Mouse (Mus musculus) liver, embryonic 16.5 days (tissue): ENCODE data around the gene Adora3. TPM values are rescaled to one million over a fixed set of nuclear protein-coding genes. Genes with fewer than 3 reads are reported as not detected.
A peak's percentile ranks its signal among the peaks of the same experiment; 100 is the strongest.

ENCODE experiments used
- ATAC-seq: fragments of 200-750 bp; cut with Nextera tagmentation; 2 replicates; pipeline ENCODE4 v1.8.0; 2017; ENCODE audit warnings: low read depth, mild to moderate bottlenecking, moderate number of reproducible peaks, moderate library complexity
- H3K27ac ChIP-seq: fragments of 300-500 bp; sonication (generic); 2 replicates; pipeline ENCODE4 v1.5.1; 2014; ENCODE audit warnings: mild to moderate bottlenecking, low read length
- H3K27me3 ChIP-seq: fragments of 300-500 bp; sonication (generic); 2 replicates; pipeline ENCODE4 v1.6.1; 2014; ENCODE audit warnings: low read depth, low read length, mixed read lengths; ENCODE audit not compliant: control insufficient read depth, insufficient read depth
- H3K36me3 ChIP-seq: fragments of 300-500 bp; sonication (generic); 2 replicates; pipeline ENCODE4 v1.6.1; 2014; ENCODE audit warnings: mild to moderate bottlenecking; ENCODE audit not compliant: control insufficient read depth, insufficient read depth
- H3K4me1 ChIP-seq: fragments of 300-500 bp; sonication (generic); 2 replicates; pipeline ENCODE4 v1.6.1; 2014; ENCODE audit warnings: low read depth, low read length, mixed read lengths; ENCODE audit not compliant: control insufficient read depth
- H3K4me2 ChIP-seq: fragments of 300-500 bp; sonication (generic); 2 replicates; pipeline ENCODE4 v1.6.1; 2014; ENCODE audit warnings: low read depth, low read length, mixed read lengths
- H3K4me3 ChIP-seq: fragments of 300-500 bp; sonication (generic); 2 replicates; pipeline ENCODE4 v1.5.1; 2014; ENCODE audit warnings: low read depth, mild to moderate bottlenecking, low read length
- H3K9ac ChIP-seq: fragments of 300-500 bp; sonication (generic); 2 replicates; pipeline ENCODE4 v1.6.1; 2014; ENCODE audit warnings: low read depth, low read length
- H3K9me3 ChIP-seq: fragments of 300-500 bp; sonication (generic); replicated peaks from 2 replicates; pipeline ENCODE4 v1.6.1; 2016; ENCODE audit warnings: low read length; ENCODE audit not compliant: control insufficient read depth
- WGBS: fragments of 180-500 bp; shearing (Covaris S2); extraction: QIAGEN DNeasy Blood & Tissue Kit; methylation state at CpG from one replicate; pipeline ENCODE4 v1.1.7; 2014; ENCODE audit not compliant: insufficient replicate concordance; 5-methylcytosine and 5-hydroxymethylcytosine counted together
- polyA plus RNA-seq: library from polyadenylated mRNA; unstranded; fragments of >200 nt; fragmentation: Nextera tagmentation; extraction: Ambion mirVana; gene quantifications from 2 replicates; pipeline ENCODE4 v1.2.1, GENCODE M21; 2015

Adora3 gene
- polyA plus RNA-seq, 1 experiment from 2014 or later: 0.77 TPM

- no peaks in the 10 kb centered on the region for H3K9me3 ChIP-seq
- no peaks in the 10 kb centered on the region; the same call in 1 of the 2 replicates for H3K27me3 ChIP-seq
- H3K9ac ChIP-seq: 0 out of 2 replicates have a peak overlapping the region, but pooled peaks have one; percentile 2
- ATAC-seq: peak; percentile 67
- H3K4me3 ChIP-seq: 0 out of 2 replicates have a peak overlapping the region, but pooled peaks have one; percentile 10
- peaks cover 23% of the 10 kb centered on the region for H3K4me1 ChIP-seq
- 14% methylated on average over 23 of the region's 23 CpGs for WGBS
- no peaks in the 10 kb centered on the region for H3K36me3 ChIP-seq
- peak overlapping the region; percentile 71 for H3K27ac ChIP-seq
- peak overlapping the region; percentile 42 for H3K4me2 ChIP-seq
Measured at GRCm38 (mm10) chr3:105894601-105895592, 24.2 kb downstream of the Adora3 start.

DNA sequence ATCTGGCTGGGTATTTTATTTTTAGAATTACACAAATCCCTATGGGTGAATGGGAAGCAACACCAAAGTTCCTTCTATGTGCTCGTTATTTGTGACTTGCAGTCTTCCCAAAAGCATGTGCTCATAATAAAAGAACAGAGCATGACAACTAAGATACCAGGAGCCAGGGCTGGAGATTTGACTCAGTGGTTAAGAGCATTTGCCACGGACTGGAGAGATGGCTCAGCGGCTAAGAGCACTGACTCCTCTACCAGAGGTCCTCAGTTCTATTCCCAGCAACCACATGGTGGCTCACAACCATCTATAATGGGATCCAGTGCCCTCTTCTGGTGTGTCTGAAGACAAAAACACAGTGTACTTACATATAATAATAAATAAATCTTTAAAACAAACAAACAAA, 26.2 kb downstream of the Adora3 start:
- H3K4me1 ChIP-seq: peaks cover 23% of the 10 kb centered on the region
- H3K27me3 ChIP-seq: no peaks in the 10 kb centered on the region; the same call in 1 of the 2 replicates
- no peak for ATAC-seq
- no peaks in the 10 kb centered on the region for H3K9me3 ChIP-seq
- 73% methylated on average over 3 of the region's 3 CpGs for WGBS
- no peak overlapping the region for H3K4me2 ChIP-seq
- no peaks in the 10 kb centered on the region for H3K36me3 ChIP-seq
- no peak overlapping the region for H3K27ac ChIP-seq
- H3K9ac ChIP-seq: no peak overlapping the region
- H3K4me3 ChIP-seq: no peak overlapping the region

DNA sequence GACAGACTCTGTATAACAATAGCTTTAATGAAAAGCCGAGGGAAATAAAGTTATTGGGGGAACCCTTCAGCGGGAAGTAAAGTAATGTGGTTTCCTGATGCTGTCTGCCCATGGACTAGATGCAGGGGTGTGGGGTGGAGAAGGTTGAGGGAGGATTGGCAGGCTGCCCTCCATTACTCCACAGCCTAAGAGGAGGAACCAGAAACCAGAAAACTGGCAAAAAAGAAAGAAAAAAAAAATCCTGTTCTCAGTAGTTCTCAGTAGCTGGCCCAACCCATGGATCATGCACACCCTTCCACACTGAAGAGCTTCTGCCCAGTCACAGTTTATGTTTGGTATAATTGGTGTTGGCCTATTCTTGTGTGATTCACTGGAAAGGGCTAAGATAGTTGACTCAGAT, 27.7 kb downstream of the Adora3 start:
- peaks cover 12% of the 10 kb centered on the region for H3K4me1 ChIP-seq
- WGBS: 24% methylated on average over 2 of the region's 2 CpGs
- H3K36me3 ChIP-seq: no peaks in the 10 kb centered on the region
- no peak overlapping the region for H3K27ac ChIP-seq
- H3K4me2 ChIP-seq: no peak overlapping the region
- ATAC-seq: no peak
- no peaks in the 10 kb centered on the region; the same call in 1 of the 2 replicates for H3K27me3 ChIP-seq
- no peak overlapping the region for H3K4me3 ChIP-seq
- H3K9me3 ChIP-seq: no peaks in the 10 kb centered on the region
- no peak overlapping the region for H3K9ac ChIP-seq

GRCm38 (mm10) chr3:105898861-105899260, 28.2 kb downstream of the Adora3 start:
- Histone ChIP-seq H3K36me3 (no peaks in the 10 kb centered on the region), H3K4me2 (no peak overlapping the region), H3K4me3 (no peak overlapping the region), H3K4me1 (peaks cover 11% of the 10 kb centered on the region), H3K9me3 (no peaks in the 10 kb centered on the region), H3K9ac (no peak overlapping the region), H3K27me3 (no peaks in the 10 kb centered on the region; the same call in 1 of the 2 replicates), H3K27ac (no peak overlapping the region)
- 74% methylated on average over 11 of the region's 11 CpGs for WGBS
- no peak for ATAC-seq

DNA sequence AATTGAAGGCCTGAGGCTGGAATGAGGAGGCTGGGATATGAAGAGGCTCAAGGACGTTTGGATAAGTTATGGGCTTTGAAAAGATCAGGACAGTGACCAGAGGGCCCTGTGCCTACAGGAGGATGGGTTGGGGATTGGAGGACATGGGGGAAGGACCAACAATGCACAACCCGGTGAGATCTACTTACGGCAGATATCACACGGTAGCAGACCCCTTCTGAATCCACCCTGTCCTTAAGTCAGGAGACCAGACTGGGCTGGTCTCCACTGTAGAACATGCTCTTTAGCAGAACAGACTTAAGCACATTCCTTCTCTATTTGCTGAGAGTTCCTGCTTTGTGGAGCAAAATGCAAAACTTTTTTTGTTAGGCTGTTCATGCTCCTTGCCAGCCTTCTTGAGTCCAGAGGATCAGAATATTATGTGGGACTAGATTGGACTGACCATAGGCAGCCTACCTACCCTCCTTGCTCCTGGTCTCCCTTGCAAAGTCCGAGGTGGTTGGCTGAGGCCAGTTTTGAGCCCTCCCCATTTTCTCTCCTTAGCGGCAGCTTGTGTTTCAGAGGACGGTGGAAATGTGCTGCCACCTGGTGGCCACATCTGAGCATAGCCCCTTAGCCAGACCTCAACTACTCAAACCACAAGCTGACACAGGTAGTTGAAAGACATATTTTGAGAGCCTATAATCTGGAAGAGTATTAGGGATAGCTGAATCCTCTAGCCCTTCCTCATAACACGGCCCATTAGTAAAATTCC, 28.9 kb downstream of the Adora3 start:
- H3K9me3 ChIP-seq: no peaks in the 10 kb centered on the region
- peak; percentile 46; the same call in 1 of the 2 replicates for ATAC-seq
- no peak overlapping the region for H3K27ac ChIP-seq
- 30% methylated on average over 8 of the region's 8 CpGs for WGBS
- no peak overlapping the region for H3K4me2 ChIP-seq
- H3K36me3 ChIP-seq: no peaks in the 10 kb centered on the region
- H3K4me1 ChIP-seq: peaks cover 10% of the 10 kb centered on the region
- no peaks in the 10 kb centered on the region for H3K27me3 ChIP-seq
- no peak overlapping the region for H3K9ac ChIP-seq
- no peak overlapping the region for H3K4me3 ChIP-seq

DNA sequence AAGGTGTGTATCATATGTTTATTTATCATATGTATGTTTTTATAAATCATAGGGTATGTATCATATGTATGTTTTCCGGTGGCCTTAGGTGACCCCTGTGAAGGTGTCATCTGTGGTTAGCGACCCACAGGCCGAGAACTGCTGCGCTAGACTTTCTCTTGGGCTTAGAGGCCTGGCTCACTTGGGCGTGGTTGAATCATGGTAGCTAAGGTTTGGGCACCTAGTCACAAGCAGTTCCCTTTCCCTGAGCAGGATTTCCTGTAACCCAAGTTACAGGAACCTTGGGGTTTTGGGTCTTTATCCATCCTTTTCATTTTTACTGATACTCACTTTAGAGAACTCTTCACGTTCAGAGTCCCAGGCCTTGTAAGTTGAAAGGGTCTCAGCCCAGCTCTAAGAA, 29.6 kb downstream of the Adora3 start:
- H3K27ac ChIP-seq: peak overlapping the region; percentile 7; the same call in 1 of the 2 replicates

GRCm38 (mm10) chr3:105900716-105901115, 30.1 kb downstream of the Adora3 start:
- no peak overlapping the region for H3K4me2 ChIP-seq
- H3K27me3 ChIP-seq: no peaks in the 10 kb centered on the region
- no peak overlapping the region for H3K4me3 ChIP-seq
- ATAC-seq: peak; percentile 41; the same call in 1 of the 2 replicates
- no peaks in the 10 kb centered on the region for H3K36me3 ChIP-seq
- no peak overlapping the region for H3K9ac ChIP-seq
- H3K4me1 ChIP-seq: peaks cover 6% of the 10 kb centered on the region
- no peaks in the 10 kb centered on the region for H3K9me3 ChIP-seq
- H3K27ac ChIP-seq: peak overlapping the region; percentile 3; the same call in 1 of the 2 replicates
- 27% methylated on average over 3 of the region's 3 CpGs for WGBS

More for the DNA sequence above, 29.6 kb downstream of the Adora3 start:
- H3K4me2 ChIP-seq: no peak overlapping the region
- 56% methylated on average over 6 of the region's 6 CpGs for WGBS
- H3K36me3 ChIP-seq: no peaks in the 10 kb centered on the region
- H3K4me3 ChIP-seq: no peak overlapping the region
- no peaks in the 10 kb centered on the region for H3K9me3 ChIP-seq
- no peaks in the 10 kb centered on the region for H3K27me3 ChIP-seq
- no peak for ATAC-seq
- H3K9ac ChIP-seq: no peak overlapping the region
- peaks cover 6% of the 10 kb centered on the region for H3K4me1 ChIP-seq

DNA sequence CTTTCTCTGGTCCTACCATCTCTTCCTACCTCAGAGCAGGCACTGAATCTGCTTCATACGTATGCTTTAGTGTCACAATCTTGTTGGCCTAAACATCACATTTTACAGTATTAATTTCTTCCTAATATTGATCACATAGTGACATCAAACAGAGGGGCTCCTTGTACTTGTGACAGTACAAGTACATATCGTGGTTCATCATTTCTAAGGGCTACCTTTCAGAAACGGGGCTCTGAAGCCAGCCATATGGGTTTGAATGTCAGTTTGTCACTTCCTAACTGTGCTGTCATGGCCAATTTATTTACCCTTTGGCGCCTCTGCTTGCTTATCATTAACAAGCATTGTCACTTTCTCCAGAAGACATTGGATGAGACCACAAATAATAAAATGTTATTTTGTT, 30.8 kb downstream of the Adora3 start:
- Histone ChIP-seq H3K4me3 (no peak overlapping the region), H3K4me1 (peaks cover 6% of the 10 kb centered on the region), H3K9ac (no peak overlapping the region), H3K27ac (no peak overlapping the region), H3K9me3 (no peaks in the 10 kb centered on the region), H3K4me2 (no peak overlapping the region), H3K36me3 (no peaks in the 10 kb centered on the region), H3K27me3 (no peaks in the 10 kb centered on the region)
- 60% methylated on average over 4 of the region's 4 CpGs for WGBS
- ATAC-seq: no peak
